Mouse (Mus musculus) regulatory T cell (primary cell): ENCODE data around the gene Pfdn6.

Source experiments
- in situ Hi-C: fragments of 300-600 bp; cut with MboI, MseI; formaldehyde crosslinking; loops from one replicate; pipeline ENCODE4 v1.15.1; 2025; ENCODE audit warnings: high pct_unique_total_duplicates

Gene Pfdn6

GRCm38 (mm10) chr17:33917656-33918292, 22.4 kb downstream of the Pfdn6 start:
- in situ Hi-C loops, result loop anchor here (25.0 kb wide), 1 partner anchor 695 kb away; the partner anchor contains the start of genes Agpat1, Egfl8 and Rnf5

DNA sequence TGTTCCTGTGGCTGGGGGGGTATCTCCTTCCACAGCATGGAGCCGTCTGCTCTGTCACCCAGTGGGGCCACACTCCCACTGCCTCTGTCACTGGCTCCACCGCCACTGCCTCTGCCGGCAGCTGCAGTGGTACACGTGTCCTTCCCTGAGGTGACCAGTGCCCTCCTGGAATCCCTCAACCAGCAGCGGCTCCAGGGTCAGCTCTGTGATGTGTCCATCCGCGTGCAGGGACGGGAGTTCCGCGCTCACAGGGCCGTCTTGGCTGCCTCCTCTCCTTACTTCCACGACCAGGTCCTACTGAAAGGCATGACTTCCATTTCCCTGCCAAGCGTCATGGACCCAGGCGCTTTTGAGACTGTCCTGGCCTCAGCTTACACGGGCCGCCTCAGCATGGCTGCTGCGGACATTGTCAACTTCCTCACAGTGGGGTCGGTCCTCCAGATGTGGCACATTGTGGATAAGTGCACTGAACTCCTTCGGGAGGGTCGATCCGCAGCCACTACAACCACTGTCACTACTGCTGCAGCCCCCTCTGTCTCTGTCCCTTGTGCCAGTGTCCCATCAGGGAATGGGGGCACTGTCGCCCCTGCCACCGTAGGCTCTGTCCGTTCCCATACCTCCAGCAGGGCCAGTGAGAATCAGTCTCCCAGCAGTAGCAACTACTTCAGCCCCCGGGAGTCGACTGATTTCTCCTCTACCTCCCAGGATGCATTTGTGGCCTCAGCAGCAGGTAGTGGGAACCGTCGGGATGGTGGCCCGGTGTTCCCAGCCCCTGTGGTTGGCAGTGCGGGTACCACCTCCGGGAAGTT, 23.1 kb downstream of the Pfdn6 start:
- in situ Hi-C loops, result loop anchor here (25.0 kb wide), 1 partner anchor 695 kb away; the partner anchor contains the start of genes Agpat1, Egfl8 and Rnf5

- in situ Hi-C loops, result loop anchor here (25.0 kb wide), 1 partner anchor 696 kb away; the partner anchor contains the start of genes Agpat1, Egfl8 and Rnf5
Measured at GRCm38 (mm10) chr17:33916294-33916693, 23.8 kb downstream of the Pfdn6 start.

- in situ Hi-C loops, result loop anchor here (25.0 kb wide), 1 partner anchor 697 kb away; the partner anchor contains the start of genes Agpat1, Egfl8 and Rnf5
Measured at GRCm38 (mm10) chr17:33915671-33916250, 24.4 kb downstream of the Pfdn6 start, which contains the start of the genes Tapbp and Zbtb22. Tapbp (plus strand) TSS chr17:33915899. Zbtb22 (plus strand) TSS chr17:33915904.

- in situ Hi-C loops, result loop anchor here (25.0 kb wide), 1 partner anchor 697 kb away; the partner anchor contains the start of genes Agpat1, Egfl8 and Rnf5
Measured at GRCm38 (mm10) chr17:33914969-33915391, 25.2 kb downstream of the Pfdn6 start.

GRCm38 (mm10) chr17:33913905-33914304, 26.2 kb downstream of the Pfdn6 start:
- in situ Hi-C loops, result loop anchor here (25.0 kb wide), 1 partner anchor 698 kb away; the partner anchor contains the start of genes Agpat1, Egfl8 and Rnf5

DNA sequence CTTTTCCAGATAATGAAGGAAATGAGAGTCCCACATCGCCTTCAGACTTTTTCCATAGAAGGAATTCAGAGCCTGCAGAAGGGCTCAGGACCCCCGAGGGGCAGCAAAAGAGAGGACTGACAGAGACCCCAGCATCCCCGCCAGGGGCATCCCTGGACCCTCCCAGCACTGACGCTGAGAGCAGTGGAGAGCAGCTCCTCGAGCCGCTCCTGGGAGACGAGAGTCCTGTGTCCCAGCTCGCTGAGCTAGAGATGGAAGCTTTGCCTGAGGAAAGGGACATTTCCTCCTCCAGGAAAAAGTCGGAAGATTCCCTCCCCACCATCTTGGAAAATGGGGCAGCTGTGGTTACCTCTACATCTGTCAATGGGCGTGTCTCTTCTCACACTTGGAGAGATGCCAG, 26.9 kb downstream of the Pfdn6 start:
- in situ Hi-C loops, result loop anchor here (25.0 kb wide), 1 partner anchor 699 kb away; the partner anchor contains the start of genes Agpat1, Egfl8 and Rnf5

DNA sequence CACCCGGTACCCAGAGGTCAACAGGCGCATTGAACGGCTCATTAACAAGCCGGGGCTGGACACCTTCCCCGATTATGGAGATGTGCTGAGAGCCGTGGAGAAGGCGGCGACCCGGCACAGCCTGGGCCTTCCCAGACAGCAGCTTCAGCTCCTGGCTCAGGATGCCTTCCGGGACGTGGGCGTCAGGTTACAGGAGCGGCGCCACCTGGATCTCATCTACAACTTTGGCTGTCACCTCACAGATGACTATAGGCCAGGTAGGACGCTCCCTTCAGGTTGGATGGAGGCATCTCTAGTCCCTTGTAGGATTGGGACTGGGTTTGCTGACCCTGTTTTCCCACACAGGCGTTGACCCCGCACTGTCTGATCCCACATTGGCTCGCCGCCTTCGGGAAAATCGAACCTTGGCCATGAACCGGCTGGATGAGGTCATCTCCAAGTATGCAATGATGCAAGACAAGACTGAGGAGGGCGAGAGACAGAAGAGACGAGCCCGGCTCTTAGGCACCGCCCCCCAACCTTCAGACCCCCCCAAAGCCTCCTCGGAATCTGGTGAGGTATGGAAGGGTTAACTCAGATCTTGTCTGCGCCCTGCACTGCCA, 28.2 kb downstream of the Pfdn6 start:
- in situ Hi-C loops, result loop anchor here (25.0 kb wide), 1 partner anchor 700 kb away; the partner anchor contains the start of genes Agpat1, Egfl8 and Rnf5

GRCm38 (mm10) chr17:33911052-33911812, 28.9 kb downstream of the Pfdn6 start:
- in situ Hi-C loops, result loop anchor here (25.0 kb wide), 1 partner anchor 701 kb away; the partner anchor contains the start of genes Agpat1, Egfl8 and Rnf5

GRCm38 (mm10) chr17:33910346-33911051, 29.6 kb downstream of the Pfdn6 start:
- in situ Hi-C loops, result loop anchor here (25.0 kb wide), 1 partner anchor 702 kb away; the partner anchor contains the start of genes Agpat1, Egfl8 and Rnf5

DNA sequence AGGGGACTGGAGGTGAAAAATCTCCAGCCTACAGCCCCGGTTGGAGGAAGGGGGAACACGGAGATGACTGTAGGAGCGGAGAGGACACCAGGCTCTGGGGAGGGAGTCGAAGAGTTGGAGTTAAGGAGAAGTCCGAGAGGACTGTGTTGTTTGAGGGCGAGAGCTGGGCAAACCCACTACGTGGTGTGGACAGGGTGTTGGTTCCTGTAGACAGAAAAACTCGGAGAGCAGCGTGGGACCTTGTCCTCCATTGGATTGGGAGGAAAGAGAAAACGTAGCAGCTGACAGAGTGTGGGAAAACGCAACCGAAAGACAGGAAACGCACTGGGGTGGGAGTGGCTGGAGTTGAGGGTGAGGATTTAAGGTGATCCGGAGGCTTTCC, 30.3 kb downstream of the Pfdn6 start:
- in situ Hi-C loops, result loop anchor here (5.0 to 25.0 kb wide), 2 partner anchors 38 to 702 kb away; partner anchors contain the start of genes Agpat1, Egfl8, Gm7029 and Rnf5

DNA sequence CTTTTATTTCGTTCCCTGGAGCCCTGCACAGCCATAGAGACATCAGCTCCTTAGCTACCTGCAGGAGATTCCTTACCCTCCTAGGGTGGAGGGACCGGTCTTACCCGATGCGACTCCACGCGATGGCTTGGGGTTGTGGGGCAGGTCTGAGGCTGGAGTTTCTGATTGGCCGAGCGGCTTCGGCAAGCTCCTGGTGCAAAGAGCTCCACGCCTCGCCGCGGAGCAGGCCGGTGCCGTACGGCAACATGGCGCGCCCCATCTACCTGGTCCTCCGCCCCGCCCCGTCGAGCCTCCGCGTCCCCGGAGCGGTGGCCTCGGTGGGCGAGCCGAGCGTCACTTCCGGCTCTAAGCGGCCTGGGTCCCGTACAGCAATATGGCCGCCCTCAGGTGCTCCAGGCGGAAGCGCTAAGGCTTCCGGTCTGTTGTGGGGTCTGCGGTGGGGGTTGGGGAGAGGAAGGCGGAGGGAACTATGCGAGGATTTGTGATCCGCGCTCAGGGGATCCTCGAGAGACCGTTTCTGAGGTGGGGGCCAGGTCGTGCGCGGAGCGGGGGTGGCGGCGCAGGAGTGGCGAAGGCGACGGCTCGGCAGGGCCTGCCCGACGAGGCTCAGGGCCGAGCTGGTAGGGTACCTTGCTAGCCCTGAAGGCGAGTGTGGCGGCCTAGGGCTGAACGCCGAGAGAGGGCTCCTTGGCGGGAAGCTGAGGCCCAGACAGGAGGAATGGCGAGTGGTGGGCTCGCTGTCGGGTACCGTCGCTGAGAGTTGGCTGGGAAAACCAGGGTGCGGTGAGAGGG, 30.9 kb downstream of the Pfdn6 start, which contains the start of gene Daxx:
Daxx (plus strand) TSS at position 338 of the 792 bp plus-strand sequence.
- in situ Hi-C loops, result loop anchor here (5.0 to 25.0 kb wide), 2 partner anchors 37 to 703 kb away; partner anchors contain the start of genes Agpat1, Egfl8, Gm7029 and Rnf5

DNA sequence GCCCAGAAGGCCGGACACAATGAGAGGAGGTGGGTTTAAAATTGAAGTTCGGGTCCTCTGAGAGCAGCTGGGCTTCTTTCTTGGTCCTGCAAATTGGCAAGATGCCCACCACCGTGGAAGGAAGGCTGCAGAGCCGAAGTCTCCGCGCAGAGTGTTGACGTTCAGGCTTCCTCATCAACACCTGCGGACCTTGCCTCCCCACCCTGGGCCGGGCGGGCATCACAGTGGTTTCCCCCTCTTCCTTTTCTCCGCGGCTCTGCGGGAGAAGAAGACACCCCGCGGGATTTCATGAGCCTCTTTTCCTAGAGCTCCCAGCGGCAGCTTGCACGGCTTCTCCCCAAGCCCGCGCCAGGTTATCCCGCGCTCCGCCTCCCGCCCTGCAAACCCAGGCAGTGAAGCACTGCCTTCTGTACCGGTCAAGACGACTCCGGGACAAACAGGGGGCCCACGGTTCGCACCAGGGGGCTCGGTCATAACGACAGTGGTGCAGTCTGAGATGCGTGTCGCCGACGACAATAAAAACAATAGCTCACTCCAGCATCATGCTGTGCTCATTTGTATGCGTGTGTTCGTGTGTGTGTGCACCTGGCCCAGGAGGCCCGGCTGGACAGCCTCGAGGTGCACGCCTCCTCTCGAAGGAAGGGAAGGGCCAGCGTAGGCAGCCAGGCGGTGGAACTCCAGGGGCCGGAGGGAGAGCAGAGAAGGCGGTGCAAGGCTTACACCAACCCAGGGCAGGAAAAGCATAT, 31.6 kb downstream of the Pfdn6 start:
- in situ Hi-C loops, result loop anchor here (5.0 to 25.0 kb wide), 2 partner anchors 36 to 704 kb away; partner anchors contain the start of genes Agpat1, Egfl8, Gm7029 and Rnf5

- in situ Hi-C loops, result loop anchor here (5.0 to 25.0 kb wide), 2 partner anchors 33 to 707 kb away; partner anchors contain the start of genes Agpat1, Egfl8, Gm7029 and Rnf5
Measured at GRCm38 (mm10) chr17:33904835-33905234, 35.3 kb downstream of the Pfdn6 start, which contains the start of gene Platr17. Platr17 (plus strand) TSS chr17:33905135.

- in situ Hi-C loops, result loop anchor here (25.0 kb wide), 1 partner anchor 708 kb away; the partner anchor contains the start of genes Agpat1, Egfl8 and Rnf5
Measured at GRCm38 (mm10) chr17:33903911-33904651, 36.1 kb downstream of the Pfdn6 start.

DNA sequence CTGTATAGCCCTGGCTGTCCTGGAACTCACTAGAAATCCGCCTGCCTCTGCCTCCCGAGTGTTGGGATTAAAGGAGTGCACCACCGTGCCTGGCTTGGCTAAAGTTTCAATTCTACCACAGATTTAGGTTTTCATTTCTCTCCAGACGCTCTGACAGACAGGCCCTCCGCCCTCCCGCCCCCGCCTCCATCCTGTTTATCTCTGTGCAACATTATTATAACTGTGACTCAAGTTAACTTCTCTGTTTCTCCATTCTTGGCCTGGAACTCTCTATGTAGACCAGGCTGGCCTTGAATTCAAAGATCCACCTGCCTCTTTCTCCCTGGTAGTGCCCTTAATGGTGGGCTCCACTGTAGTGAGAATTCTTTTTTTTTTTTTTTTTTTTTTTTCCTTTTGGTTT, 37.7 kb downstream of the Pfdn6 start:
- in situ Hi-C loops, result loop anchor here (25.0 kb wide), 1 partner anchor 710 kb away; the partner anchor contains the start of genes Agpat1, Egfl8 and Rnf5
